Mouse (Mus musculus): ENCODE data around the gene Stra6. TPM values are rescaled to one million over a fixed set of nuclear protein-coding genes. Genes with fewer than 3 reads are reported as not detected.

Gene Stra6
- polyA plus RNA-seq, 1 experiment: 0.65 TPM

DNA sequence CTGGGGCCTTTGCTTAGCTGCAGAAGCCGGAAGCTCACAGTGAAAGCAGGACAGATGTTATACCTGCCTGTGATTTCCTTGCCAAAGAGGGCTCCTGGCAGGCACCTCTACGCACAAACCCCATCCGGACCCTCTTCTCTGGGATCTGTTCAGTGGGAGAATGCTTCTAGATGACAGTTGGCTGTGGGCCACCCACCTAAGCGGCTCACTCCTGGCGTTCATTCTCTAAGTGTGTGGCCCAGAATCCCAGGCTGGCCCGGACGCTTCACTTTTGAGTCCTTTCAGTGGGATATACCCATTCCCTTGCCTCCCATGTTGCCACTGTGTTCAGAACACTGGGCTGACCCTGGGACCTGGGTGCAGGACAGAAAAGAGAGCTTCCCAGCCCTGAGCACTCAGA is 23.3 kb downstream of the Stra6 start:
- WGBS: 72% methylated on average over 7 of the region's 7 CpGs
- H3K4me3 ChIP-seq (replicated peaks; ENCODE audit: extremely low read depth, low read depth, low read length): no peak overlapping the region
- H3K4me1 ChIP-seq (ENCODE audit: control insufficient read depth, insufficient read depth, low read length): no peaks in the 10 kb centered on the region
- TF ChIP-seq CTCF (IDR thresholded peaks at IDR 0.05; ENCODE audit: insufficient read depth, low read length): no peak
- TF ChIP-seq POLR2A (IDR thresholded peaks at IDR 0.05; ENCODE audit: borderline replicate concordance, extremely low read depth, low read depth, low read length): no peak
- DNase-seq: no peak

DNA sequence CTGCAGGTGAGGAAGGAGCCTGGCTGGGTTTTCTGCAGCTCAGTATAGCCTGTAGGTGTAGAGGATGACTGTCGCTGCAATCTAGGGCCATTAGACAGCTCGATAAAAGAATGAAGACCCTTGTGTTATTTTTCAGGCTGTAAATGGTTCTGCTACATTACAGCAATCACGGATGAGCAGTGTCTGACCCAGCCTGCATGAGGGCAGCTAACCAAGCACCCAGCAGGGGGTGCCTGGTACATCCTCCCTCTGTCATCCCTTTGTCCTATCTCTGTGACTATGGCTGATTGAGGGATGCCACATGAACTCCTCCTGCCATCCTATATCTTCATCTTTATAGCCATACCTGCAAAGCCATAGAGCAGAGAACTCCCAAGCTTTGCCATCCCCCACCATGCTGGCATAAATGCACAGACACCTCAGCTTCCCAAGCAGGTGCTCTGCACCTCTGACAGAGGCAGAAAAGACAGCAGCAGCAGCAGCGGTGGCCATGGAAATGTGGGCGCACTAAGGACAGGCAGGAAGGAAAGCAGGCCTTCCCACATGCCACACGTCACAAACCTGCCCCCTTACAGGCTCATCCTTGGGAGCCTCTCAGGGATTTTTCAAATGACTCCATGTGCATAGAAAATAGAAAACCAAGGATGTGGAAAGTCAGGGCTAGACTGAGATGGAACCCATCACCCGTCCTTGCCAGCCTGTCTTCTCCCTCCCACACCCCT is 23.9 kb downstream of the Stra6 start:
- no peak overlapping the region for H3K4me3 ChIP-seq (replicated peaks; ENCODE audit: extremely low read depth, low read depth, low read length)
- no peak for DNase-seq
- 63% methylated on average over 7 of the region's 7 CpGs for WGBS

DNA sequence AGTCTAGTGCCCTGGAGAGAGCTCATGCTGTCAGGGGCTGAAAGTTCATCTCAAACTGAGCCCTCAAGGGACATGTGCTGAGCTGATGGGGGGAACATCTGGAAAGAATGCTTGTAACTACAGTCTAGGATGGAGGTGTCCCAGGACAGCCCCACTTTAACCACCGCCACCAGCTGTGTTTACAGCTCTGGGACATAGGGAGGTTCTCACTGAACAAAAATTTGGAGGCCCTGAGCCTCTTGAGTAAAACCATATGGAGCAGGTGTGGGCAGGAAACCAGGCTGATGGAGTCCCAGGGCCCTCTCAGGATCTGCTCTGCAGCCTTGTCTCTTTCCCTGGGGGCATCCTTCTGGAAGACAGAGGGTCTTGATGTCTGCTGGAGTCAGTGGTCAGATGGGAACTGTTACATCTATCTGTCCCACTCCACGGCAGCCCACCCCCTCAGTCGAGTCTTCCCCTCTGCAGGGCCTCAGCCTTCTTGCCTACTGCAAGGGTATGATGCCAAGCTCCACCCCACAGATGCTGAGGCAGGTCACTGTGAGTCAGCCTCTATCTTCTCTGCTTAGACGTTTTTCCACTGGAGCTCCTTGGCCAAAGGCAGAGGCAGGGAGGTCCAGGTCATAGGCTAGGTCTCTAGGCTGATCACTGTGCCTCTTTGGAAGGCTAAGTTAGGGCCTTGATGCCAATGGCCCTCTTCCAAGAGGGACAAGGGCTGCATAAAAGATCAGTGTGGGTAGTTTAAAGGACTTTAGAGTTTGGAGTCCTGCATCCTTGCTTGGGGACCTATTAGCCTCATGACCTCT is 28.2 kb downstream of the Stra6 start:
- TF ChIP-seq POLR2A (IDR thresholded peaks at IDR 0.05; ENCODE audit: borderline replicate concordance, extremely low read depth, low read depth, low read length) (no peak), CTCF (IDR thresholded peaks at IDR 0.05; ENCODE audit: insufficient read depth, low read length) (no peak)
- no peak overlapping the region for H3K4me3 ChIP-seq (replicated peaks; ENCODE audit: extremely low read depth, low read depth, low read length)
- 48% methylated on average over 4 of the region's 4 CpGs for WGBS
- no peaks in the 10 kb centered on the region for H3K4me1 ChIP-seq (ENCODE audit: control insufficient read depth, insufficient read depth, low read length)
- DNase-seq: no peak

More for the DNA sequence above, 23.9 kb downstream of the Stra6 start:
- 0 out of 2 replicates have a peak, but pooled peaks have one; percentile 4 for TF ChIP-seq CTCF (IDR thresholded peaks at IDR 0.05; ENCODE audit: insufficient read depth, low read length)
- TF ChIP-seq POLR2A (IDR thresholded peaks at IDR 0.05; ENCODE audit: borderline replicate concordance, extremely low read depth, low read depth, low read length): no peak
- no peaks in the 10 kb centered on the region for H3K4me1 ChIP-seq (ENCODE audit: control insufficient read depth, insufficient read depth, low read length)

DNA sequence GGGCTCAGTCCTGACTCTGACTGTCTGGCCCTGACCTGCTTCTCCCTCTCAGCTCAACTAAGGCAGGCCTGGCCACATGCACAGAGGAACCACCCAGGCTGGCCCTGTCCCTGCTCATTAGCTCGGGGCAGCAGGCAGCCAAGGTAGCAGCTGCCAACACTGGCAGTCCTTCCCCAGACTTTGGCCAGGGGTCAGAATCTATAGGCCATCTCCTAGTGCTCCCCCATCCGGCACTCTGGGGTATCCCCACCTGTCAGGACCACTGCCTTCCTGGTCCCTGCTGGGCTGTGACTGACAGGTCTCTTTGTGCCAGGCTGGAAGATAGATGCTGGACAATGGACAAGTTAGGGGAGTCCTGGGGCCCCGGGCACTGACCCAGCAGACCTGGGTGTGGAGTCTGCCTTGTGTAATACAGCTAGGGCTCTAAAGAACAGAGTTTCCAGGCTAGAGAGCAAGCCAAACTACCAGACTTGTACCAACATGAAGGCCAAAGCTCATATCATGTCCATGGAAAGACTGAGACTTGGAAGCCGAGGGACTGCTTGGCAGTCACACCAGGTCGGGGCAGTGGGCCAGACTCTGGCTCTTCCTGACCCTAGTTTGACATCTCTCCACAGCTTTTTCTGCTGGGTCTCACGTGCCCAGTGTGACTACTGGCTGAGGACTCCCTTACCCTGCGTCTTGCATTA is 29.1 kb downstream of the Stra6 start:
- whole genome bisulfite sequencing: 46% methylated on average over 7 of the region's 7 CpGs
- H3K4me3 ChIP-seq (replicated peaks; ENCODE audit: extremely low read depth, low read depth, low read length): no peak overlapping the region
- no peak for DNase-seq
- TF ChIP-seq CTCF (IDR thresholded peaks at IDR 0.05; ENCODE audit: insufficient read depth, low read length) (no peak), POLR2A (IDR thresholded peaks at IDR 0.05; ENCODE audit: borderline replicate concordance, extremely low read depth, low read depth, low read length) (no peak)
- no peaks in the 10 kb centered on the region for H3K4me1 ChIP-seq (ENCODE audit: control insufficient read depth, insufficient read depth, low read length)

DNA sequence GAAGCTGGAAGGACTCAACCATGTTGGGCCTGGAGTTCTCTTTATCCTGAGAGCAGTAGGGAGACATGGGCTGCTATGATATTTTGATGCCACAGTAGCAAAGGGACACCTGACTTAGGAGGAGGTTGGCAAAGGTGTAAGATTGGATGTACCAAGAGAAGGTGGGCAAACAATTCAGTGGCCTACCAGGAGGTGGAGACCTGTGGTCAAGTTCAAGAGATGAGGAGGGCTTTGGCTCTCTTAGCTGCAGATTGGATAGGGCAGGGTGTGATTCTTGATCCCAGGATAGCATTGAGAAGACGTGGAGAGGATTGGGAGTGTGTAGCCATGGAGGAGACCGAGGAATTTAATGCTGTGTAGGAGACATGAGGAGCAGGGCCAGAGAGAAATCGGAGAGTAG is 30.2 kb downstream of the Stra6 start:
- Histone ChIP-seq H3K4me1 (ENCODE audit: control insufficient read depth, insufficient read depth, low read length) (no peaks in the 10 kb centered on the region), H3K4me3 (replicated peaks; ENCODE audit: extremely low read depth, low read depth, low read length) (no peak overlapping the region)
- no peak for TF ChIP-seq CTCF (IDR thresholded peaks at IDR 0.05; ENCODE audit: insufficient read depth, low read length)
- TF ChIP-seq POLR2A (IDR thresholded peaks at IDR 0.05; ENCODE audit: borderline replicate concordance, extremely low read depth, low read depth, low read length): no peak
- no peak for DNase-seq
- 77% methylated on average over 3 of the region's 3 CpGs for WGBS

DNA sequence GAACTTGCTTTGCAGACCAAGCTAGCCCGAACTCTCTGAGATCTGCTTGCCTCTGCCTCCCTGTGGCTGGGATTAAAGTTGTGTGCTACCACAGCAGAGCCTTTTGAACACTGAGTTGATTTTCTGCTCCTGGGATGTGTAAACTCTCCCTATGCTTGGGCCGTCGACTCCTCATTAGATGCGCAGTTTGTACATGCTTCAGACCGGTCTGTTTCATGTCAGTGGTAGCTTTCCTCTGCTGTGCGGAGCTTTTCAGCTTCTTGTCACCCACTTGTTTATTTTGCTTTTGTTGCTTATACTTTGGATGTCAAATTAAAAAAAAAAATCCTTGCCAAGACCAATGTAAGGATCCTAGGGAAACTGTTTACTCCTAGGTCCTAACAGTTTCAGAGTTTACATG is 32.4 kb downstream of the Stra6 start:
- no peak for TF ChIP-seq POLR2A (IDR thresholded peaks at IDR 0.05; ENCODE audit: borderline replicate concordance, extremely low read depth, low read depth, low read length)
- no peak for TF ChIP-seq CTCF (IDR thresholded peaks at IDR 0.05; ENCODE audit: insufficient read depth, low read length)
- H3K4me1 ChIP-seq (ENCODE audit: control insufficient read depth, insufficient read depth, low read length): no peaks in the 10 kb centered on the region
- 66% methylated on average over 6 of the region's 6 CpGs for WGBS
- no peak for DNase-seq
- no peak overlapping the region for H3K4me3 ChIP-seq (replicated peaks; ENCODE audit: extremely low read depth, low read depth, low read length)

DNA sequence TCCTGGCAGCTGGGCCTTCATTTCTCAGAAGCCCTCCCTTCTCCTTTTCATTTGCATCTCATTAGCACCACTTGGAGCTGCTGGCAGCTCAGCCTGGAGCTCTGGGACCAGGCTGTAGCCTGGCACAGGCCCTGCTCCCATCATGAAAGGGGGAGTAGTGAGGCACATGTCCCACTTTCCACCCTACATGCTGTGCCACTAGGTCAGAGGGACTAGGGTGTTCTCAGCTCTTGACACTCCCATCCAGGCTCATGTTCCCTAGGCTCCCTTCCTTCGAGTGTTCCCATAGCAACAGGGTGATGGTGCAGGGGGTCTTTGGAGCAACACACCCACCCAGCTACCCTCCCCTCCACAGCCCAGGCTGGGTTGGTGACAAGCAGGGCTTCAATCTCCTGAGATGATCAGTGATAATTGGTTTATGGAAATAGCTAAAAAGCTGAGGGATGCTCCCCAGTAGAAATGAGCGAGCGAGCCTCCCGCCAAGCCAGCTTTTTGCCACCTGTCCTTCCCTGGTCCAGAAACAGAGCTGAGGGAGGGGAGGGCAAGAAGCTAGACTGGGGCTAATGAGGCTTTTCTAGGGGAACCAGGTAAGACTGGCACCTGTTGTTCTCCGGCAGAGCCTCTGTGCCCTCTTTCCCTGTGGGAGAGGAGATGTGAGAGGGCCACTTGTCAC is 33.2 kb downstream of the Stra6 start:
- no peaks in the 10 kb centered on the region for H3K4me1 ChIP-seq (ENCODE audit: control insufficient read depth, insufficient read depth, low read length)
- no peak for TF ChIP-seq POLR2A (IDR thresholded peaks at IDR 0.05; ENCODE audit: borderline replicate concordance, extremely low read depth, low read depth, low read length)
- 76% methylated on average over 5 of the region's 5 CpGs for WGBS
- H3K4me3 ChIP-seq (replicated peaks; ENCODE audit: extremely low read depth, low read depth, low read length): no peak overlapping the region
- DNase-seq: no peak

DNA sequence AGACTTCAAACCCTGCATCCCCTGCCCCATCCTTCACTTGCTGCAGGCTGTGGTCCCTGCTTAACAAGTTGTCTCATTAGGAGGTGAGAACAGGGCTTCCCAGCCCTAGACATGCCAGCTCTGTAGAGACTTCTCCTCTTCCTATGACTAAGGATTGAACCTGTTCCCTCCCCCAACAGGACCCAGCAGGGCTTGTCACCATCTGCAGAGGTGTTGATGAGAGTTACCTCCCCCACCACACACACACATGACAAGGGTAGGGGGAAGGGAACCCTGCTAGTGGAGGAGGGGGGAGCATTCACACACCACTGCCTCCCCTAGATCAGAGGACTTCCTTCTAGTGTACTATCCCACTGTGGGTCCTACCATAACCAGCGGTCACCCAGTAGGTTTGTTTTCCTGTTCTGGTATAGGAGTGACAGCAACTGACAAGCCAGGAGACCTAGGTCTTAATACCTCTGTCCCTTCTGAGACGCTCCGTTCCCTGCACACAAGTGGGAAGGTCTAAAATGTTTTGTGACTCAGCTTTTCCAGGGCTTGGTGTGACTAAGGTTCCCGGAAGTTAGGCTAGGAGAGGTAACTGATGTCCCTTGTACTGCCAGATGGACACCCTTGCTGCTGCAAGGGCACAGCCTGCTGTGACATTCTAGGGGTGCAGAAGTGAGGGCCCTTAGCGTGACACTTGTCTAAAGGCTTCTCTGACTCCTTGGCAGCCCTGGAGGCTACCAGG is 36.4 kb downstream of the Stra6 start:
- H3K4me3 ChIP-seq (replicated peaks; ENCODE audit: extremely low read depth, low read depth, low read length): no peak overlapping the region
- no peaks in the 10 kb centered on the region for H3K4me1 ChIP-seq (ENCODE audit: control insufficient read depth, insufficient read depth, low read length)
- TF ChIP-seq POLR2A (IDR thresholded peaks at IDR 0.05; ENCODE audit: borderline replicate concordance, extremely low read depth, low read depth, low read length) (no peak), CTCF (IDR thresholded peaks at IDR 0.05; ENCODE audit: insufficient read depth, low read length) (no peak)
- DNase-seq: no peak
- WGBS: 61% methylated on average over 5 of the region's 5 CpGs
